Mouse (Mus musculus): ENCODE data around the gene Unc79.

Gene Unc79

GRCm38 (mm10) chr12:103205561-103205960 lies 256.9 kb downstream of the Unc79 start:
- no peak for DNase-seq (ENCODE audit: low spot score)

- no peak for DNase-seq (ENCODE audit: low spot score)
These were observed 260.9 kb downstream of the Unc79 start for GRCm38 (mm10) chr12:103209581-103209980.

- DNase-seq (ENCODE audit: low spot score): no peak
These were observed 262.4 kb downstream of the Unc79 start for GRCm38 (mm10) chr12:103211078-103211477.

GRCm38 (mm10) chr12:103213591-103213990 lies 264.9 kb downstream of the Unc79 start:
- DNase-seq (ENCODE audit: low spot score): no peak

GRCm38 (mm10) chr12:103214270-103214669 lies 265.6 kb downstream of the Unc79 start:
- no peak for DNase-seq (ENCODE audit: low spot score)

- no peak for DNase-seq (ENCODE audit: low spot score)
These were observed 266.1 kb downstream of the Unc79 start for GRCm38 (mm10) chr12:103214797-103215196.

- no peak for DNase-seq (ENCODE audit: low spot score)
These were observed 267.4 kb downstream of the Unc79 start for GRCm38 (mm10) chr12:103215877-103216610.

- DNase-seq (ENCODE audit: low spot score): no peak
These were observed 275.0 kb downstream of the Unc79 start for GRCm38 (mm10) chr12:103223671-103224070.

GRCm38 (mm10) chr12:103226121-103226520 lies 277.5 kb downstream of the Unc79 start:
- DNase-seq (ENCODE audit: low spot score): no peak

- no peak for DNase-seq (ENCODE audit: low spot score)
These were observed 280.4 kb downstream of the Unc79 start for GRCm38 (mm10) chr12:103229058-103229457.

Data from ovary, postnatal 10 days (tissue).